Mouse (Mus musculus): ENCODE results near the gene S1pr3. TPM values are rescaled to one million over a fixed set of nuclear protein-coding genes. Genes with fewer than 3 reads are reported as not detected.

The S1pr3 gene
- polyA plus RNA-seq, 1 experiment, result 18.1 TPM

DNA sequence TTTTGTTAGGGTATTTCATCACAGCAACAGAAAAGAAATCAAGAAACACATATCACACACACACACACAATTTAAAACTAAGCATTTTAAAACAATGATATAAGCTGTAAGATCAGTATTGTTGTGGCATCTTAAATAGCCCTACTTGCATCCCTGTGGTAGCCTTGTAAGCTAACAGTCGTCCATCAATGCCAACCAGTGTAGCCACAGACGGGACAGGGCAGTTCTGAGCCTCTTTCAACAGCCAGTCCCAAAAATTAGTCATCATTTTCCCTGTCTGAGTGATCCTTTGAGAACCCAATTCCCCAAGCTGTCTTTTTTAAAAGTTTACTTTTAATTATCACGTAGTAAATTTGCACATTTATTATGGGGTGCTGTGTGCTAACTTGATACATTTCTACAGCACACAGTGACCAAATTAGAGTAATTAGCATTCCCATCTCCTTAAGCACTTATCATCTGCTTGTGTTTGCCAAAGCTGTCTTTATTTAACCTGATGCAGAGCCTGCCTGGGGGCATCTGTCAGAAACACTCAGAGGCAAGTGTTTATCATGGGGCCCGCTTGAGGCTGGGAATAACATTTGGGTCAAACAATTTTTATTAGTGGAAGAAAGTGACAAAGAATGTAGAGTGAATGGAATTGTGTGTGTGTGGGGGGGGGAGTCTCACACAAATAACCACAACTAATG lies 47.9 kb downstream of the S1pr3 start:
- Histone ChIP-seq H3K36me3 (ENCODE audit: control insufficient read depth, insufficient read depth, low read length) (no peaks in the 10 kb centered on the region), H3K4me1 (replicated peaks; ENCODE audit: control insufficient read depth, insufficient read depth, low read length) (no peaks in the 10 kb centered on the region), H3K27me3 (ENCODE audit: control insufficient read depth, insufficient read depth, low read length) (no peaks in the 10 kb centered on the region), H3K27ac (ENCODE audit: control insufficient read depth, insufficient read depth, low read length) (no peak overlapping the region), H3K4me3 (ENCODE audit: control insufficient read depth, insufficient read depth, low read length) (no peak overlapping the region)
- WGBS, result 62% methylated on average over 4 of the region's 4 CpGs
- DNase-seq, result no peak
- TF ChIP-seq POLR2A (IDR thresholded peaks at IDR 0.05; ENCODE audit: control insufficient read depth, extremely low read depth, insufficient read depth, low read length, poor library complexity) (no peak), CTCF (IDR thresholded peaks at IDR 0.05; ENCODE audit: borderline replicate concordance, control insufficient read depth, extremely low read depth, insufficient read depth, low read length, poor library complexity) (no peak)

- Histone ChIP-seq H3K4me1 (replicated peaks; ENCODE audit: control insufficient read depth, insufficient read depth, low read length) (no peaks in the 10 kb centered on the region), H3K27ac (ENCODE audit: control insufficient read depth, insufficient read depth, low read length) (no peak overlapping the region), H3K36me3 (ENCODE audit: control insufficient read depth, insufficient read depth, low read length) (no peaks in the 10 kb centered on the region), H3K27me3 (ENCODE audit: control insufficient read depth, insufficient read depth, low read length) (no peaks in the 10 kb centered on the region), H3K4me3 (ENCODE audit: control insufficient read depth, insufficient read depth, low read length) (no peak overlapping the region)
- TF ChIP-seq CTCF (IDR thresholded peaks at IDR 0.05; ENCODE audit: borderline replicate concordance, control insufficient read depth, extremely low read depth, insufficient read depth, low read length, poor library complexity), result no peak
- TF ChIP-seq POLR2A (IDR thresholded peaks at IDR 0.05; ENCODE audit: control insufficient read depth, extremely low read depth, insufficient read depth, low read length, poor library complexity), result no peak
- no peak for DNase-seq
- 79% methylated on average over 4 of the region's 4 CpGs for WGBS
These were observed 55.9 kb downstream of the S1pr3 start for GRCm38 (mm10) chr13:51464294-51464693.

DNA sequence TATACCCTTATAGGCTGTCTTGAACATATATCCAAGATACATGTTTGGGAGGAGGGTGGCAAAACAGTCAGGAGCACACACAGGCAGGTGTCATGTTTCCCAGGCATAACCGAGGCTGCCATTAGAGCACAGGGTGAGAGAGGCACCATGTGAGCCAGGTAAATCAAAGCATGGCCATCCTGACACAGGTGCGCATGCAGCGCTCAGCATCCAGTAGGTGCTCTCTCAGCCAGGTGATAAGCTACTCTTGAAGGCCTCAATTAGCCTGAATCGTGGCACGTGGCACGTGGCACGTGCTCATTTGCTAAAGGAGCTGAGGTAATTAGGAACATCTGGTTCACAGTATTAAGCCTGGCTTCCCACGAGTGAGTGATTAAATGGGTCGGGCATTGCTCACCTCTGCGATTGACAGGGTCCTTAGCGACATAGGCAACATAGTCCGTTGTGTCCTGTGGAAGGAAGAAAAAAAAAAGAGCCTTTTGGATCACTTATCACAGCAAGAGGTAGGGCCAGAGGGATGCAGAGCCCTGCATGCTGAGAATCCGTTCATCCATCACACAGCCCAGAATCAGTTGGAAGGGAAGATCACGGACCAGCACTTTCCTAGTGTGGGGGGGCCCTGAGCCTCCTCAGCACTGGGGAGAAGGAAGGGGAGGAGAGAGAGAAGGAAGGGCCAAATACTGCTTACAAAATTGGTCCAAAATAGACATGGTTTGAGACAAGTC lies 57.8 kb downstream of the S1pr3 start:
- H3K27me3 ChIP-seq (ENCODE audit: control insufficient read depth, insufficient read depth, low read length), result no peaks in the 10 kb centered on the region
- no peak for DNase-seq
- H3K36me3 ChIP-seq (ENCODE audit: control insufficient read depth, insufficient read depth, low read length), result no peaks in the 10 kb centered on the region
- H3K4me1 ChIP-seq (replicated peaks; ENCODE audit: control insufficient read depth, insufficient read depth, low read length), result no peaks in the 10 kb centered on the region
- WGBS, result 91% methylated on average over 14 of the region's 14 CpGs
- H3K27ac ChIP-seq (ENCODE audit: control insufficient read depth, insufficient read depth, low read length), result no peak overlapping the region
- H3K4me3 ChIP-seq (ENCODE audit: control insufficient read depth, insufficient read depth, low read length), result no peak overlapping the region
- TF ChIP-seq CTCF (IDR thresholded peaks at IDR 0.05; ENCODE audit: borderline replicate concordance, control insufficient read depth, extremely low read depth, insufficient read depth, low read length, poor library complexity), result no peak
- no peak for TF ChIP-seq POLR2A (IDR thresholded peaks at IDR 0.05; ENCODE audit: control insufficient read depth, extremely low read depth, insufficient read depth, low read length, poor library complexity)

GRCm38 (mm10) chr13:51468697-51469250 lies 60.3 kb downstream of the S1pr3 start:
- no peak overlapping the region for H3K27ac ChIP-seq (ENCODE audit: control insufficient read depth, insufficient read depth, low read length)
- H3K4me1 ChIP-seq (replicated peaks; ENCODE audit: control insufficient read depth, insufficient read depth, low read length), result peaks cover 4% of the 10 kb centered on the region
- 81% methylated on average over 17 of the region's 17 CpGs for WGBS
- H3K36me3 ChIP-seq (ENCODE audit: control insufficient read depth, insufficient read depth, low read length), result no peaks in the 10 kb centered on the region
- TF ChIP-seq POLR2A (IDR thresholded peaks at IDR 0.05; ENCODE audit: control insufficient read depth, extremely low read depth, insufficient read depth, low read length, poor library complexity) (no peak), CTCF (IDR thresholded peaks at IDR 0.05; ENCODE audit: borderline replicate concordance, control insufficient read depth, extremely low read depth, insufficient read depth, low read length, poor library complexity) (no peak)
- no peak for DNase-seq
- H3K4me3 ChIP-seq (ENCODE audit: control insufficient read depth, insufficient read depth, low read length), result no peak overlapping the region
- no peaks in the 10 kb centered on the region for H3K27me3 ChIP-seq (ENCODE audit: control insufficient read depth, insufficient read depth, low read length)

Other genes starting within 250 kb of the S1pr3 start
- gene Nxnl2, start 237.6 kb upstream of the S1pr3 start, polyA plus RNA-seq (2012; rRNA removed), result 1.5 and 1.8 TPM in 2 replicates
- gene Shc3, start 160.8 kb downstream of the S1pr3 start, polyA plus RNA-seq (2012; rRNA removed), result 0.57 and 0.69 TPM in 2 replicates
- gene Cks2, start 236.6 kb downstream of the S1pr3 start, polyA plus RNA-seq (2012; rRNA removed), result 85.3 and 86.2 TPM in 2 replicates
- gene Secisbp2, start 243.1 kb downstream of the S1pr3 start, polyA plus RNA-seq (2012; rRNA removed), result 50.1 and 50.8 TPM in 2 replicates